Mouse (Mus musculus) MEL (cell line): ENCODE results near the gene D6Ertd527e. TPM values are rescaled to one million over a fixed set of nuclear protein-coding genes. Genes with fewer than 3 reads are reported as not detected.

Source experiments
- DNase-seq: peaks from one replicate; pipeline ENCODE4 v3.0.0; 2011; ENCODE audit warnings: low read depth, low spot score
- H3K27ac ChIP-seq: 2 replicates; pipeline ENCODE4 v1.5.1; 2012; ENCODE audit warnings: low read depth, mild to moderate bottlenecking, control low read depth, low read length, moderate library complexity; ENCODE audit not compliant: control insufficient read depth
- H3K27me3 ChIP-seq, 2 experiments: fragments of 150-350 bp in 1 of 2; sonication (generic) in 1 of 2; 2 replicates each; pipeline ENCODE4 v1.6.1; 2012; ENCODE audit warnings: low read length in 2 of 2, mild to moderate bottlenecking in 2 of 2, improper control_type of control experiment in 1 of 2, moderate library complexity in 1 of 2; ENCODE audit not compliant: insufficient read depth in 2 of 2, control insufficient read depth in 1 of 2
- H3K36me3 ChIP-seq, 2 experiments: 2 replicates each; pipeline ENCODE4 v1.6.1; 2012 to 2014; ENCODE audit warnings: low read length in 2 of 2, improper control_type of control experiment in 1 of 2, inconsistent platforms in 1 of 2, mild to moderate bottlenecking in 1 of 2; ENCODE audit not compliant: insufficient read depth in 2 of 2, control insufficient read depth in 1 of 2
- H3K4me1 ChIP-seq, 2 experiments: fragments of 150-350 bp in 1 of 2; sonication (generic) in 1 of 2; 2 replicates each; pipeline ENCODE4 v1.6.1; 2012; ENCODE audit warnings: low read length in 2 of 2, improper control_type of control experiment in 1 of 2, mild to moderate bottlenecking in 1 of 2; ENCODE audit not compliant: insufficient read depth in 2 of 2, control insufficient read depth in 1 of 2
- H3K4me3 ChIP-seq, 2 experiments: fragments of 150-350 bp in 1 of 2; sonication (generic) in 1 of 2; 2 replicates each; pipeline ENCODE4 v1.5.1; 2012; ENCODE audit warnings: low read depth in 2 of 2, low read length in 2 of 2, mild to moderate bottlenecking in 2 of 2, moderate library complexity in 2 of 2, control low read depth in 1 of 2, improper control_type of control experiment in 1 of 2; ENCODE audit not compliant: control insufficient read depth in 1 of 2, insufficient read depth in 1 of 2
- H3K79me2 ChIP-seq: 2 replicates; pipeline ENCODE4 v1.6.1; 2012; ENCODE audit warnings: mild to moderate bottlenecking, low read length, moderate library complexity; ENCODE audit not compliant: control insufficient read depth, poor library complexity, insufficient read depth
- H3K9ac ChIP-seq: 2 replicates; pipeline ENCODE4 v1.6.1; 2012; ENCODE audit warnings: low read depth, mild to moderate bottlenecking, control low read depth, low read length, moderate library complexity; ENCODE audit not compliant: control insufficient read depth, poor library complexity, severe bottlenecking
- H3K9me3 ChIP-seq: fragments of 150-350 bp; sonication (generic); replicated peaks from 2 replicates; pipeline ENCODE4 v1.6.1; 2012; ENCODE audit warnings: mild to moderate bottlenecking, low read length, improper control_type of control experiment, moderate library complexity; ENCODE audit not compliant: insufficient read depth
- BHLHE40 ChIP-seq: IDR thresholded peaks from 2 replicates; pipeline ENCODE4 v1.6.1; 2012; ENCODE audit warnings: low read depth, mild to moderate bottlenecking, inconsistent platforms, low read length, improper control_type of control experiment, borderline replicate concordance
- CHD1 ChIP-seq: IDR thresholded peaks from 2 replicates; pipeline ENCODE4 v1.6.1; 2012; ENCODE audit warnings: low read depth, mild to moderate bottlenecking, inconsistent platforms, low read length, improper control_type of control experiment
- CTCF ChIP-seq, 3 experiments: IDR thresholded peaks in 2 of 3; conservative IDR thresholded peaks in 1 of 3; 2 replicates each; pipeline ENCODE4 v1.5.1; 2011 to 2012; ENCODE audit warnings: low read length in 3 of 3, low read depth in 2 of 3, mild to moderate bottlenecking in 2 of 3, improper control_type of control experiment in 1 of 3, inconsistent platforms in 1 of 3, mixed read lengths in 1 of 3, moderate library complexity in 1 of 3; ENCODE audit not compliant: control insufficient read depth in 1 of 3, insufficient read depth in 1 of 3, poor library complexity in 1 of 3, severe bottlenecking in 1 of 3
- GATA1 ChIP-seq: IDR thresholded peaks from 2 replicates; pipeline ENCODE4 v1.6.1; 2011; ENCODE audit warnings: low read depth, low read length, improper control_type of control experiment
- MAZ ChIP-seq: IDR thresholded peaks from 2 replicates; pipeline ENCODE4 v1.6.1; 2012; ENCODE audit warnings: low read depth, mild to moderate bottlenecking, inconsistent platforms, low read length, improper control_type of control experiment
- MYB ChIP-seq: IDR thresholded peaks from 2 replicates; pipeline ENCODE4 v1.6.1; 2011; ENCODE audit warnings: mild to moderate bottlenecking, low read depth, low read length, improper control_type of control experiment
- NRF1 ChIP-seq: IDR thresholded peaks from 2 replicates; pipeline ENCODE4 v1.6.1; 2014; ENCODE audit warnings: low read depth, mild to moderate bottlenecking, inconsistent platforms, low read length, improper control_type of control experiment, moderate library complexity; ENCODE audit not compliant: poor library complexity, insufficient read depth, severe bottlenecking
- RAD21 ChIP-seq: IDR thresholded peaks from 2 replicates; pipeline ENCODE4 v1.6.1; 2011; ENCODE audit warnings: mild to moderate bottlenecking, low read depth, low read length, improper control_type of control experiment
- SMC3 ChIP-seq: IDR thresholded peaks from 2 replicates; pipeline ENCODE4 v1.6.1; 2011; ENCODE audit warnings: low read depth, low read length, improper control_type of control experiment
- UBTF ChIP-seq: IDR thresholded peaks from 2 replicates; pipeline ENCODE4 v1.6.1; 2012; ENCODE audit warnings: low read depth, mild to moderate bottlenecking, inconsistent platforms, low read length, improper control_type of control experiment, moderate library complexity, borderline replicate concordance; ENCODE audit not compliant: insufficient read depth
- ZC3H11A ChIP-seq: IDR thresholded peaks from 2 replicates; pipeline ENCODE4 v1.6.1; 2012; ENCODE audit warnings: low read depth, mild to moderate bottlenecking, inconsistent platforms, low read length, improper control_type of control experiment
- ZKSCAN1 ChIP-seq: IDR thresholded peaks from 2 replicates; pipeline ENCODE4 v1.6.1; 2012; ENCODE audit warnings: low read depth, mild to moderate bottlenecking, inconsistent platforms, low read length, improper control_type of control experiment, moderate library complexity
- ZNF384 ChIP-seq: IDR thresholded peaks from 2 replicates; pipeline ENCODE4 v1.6.1; 2012; ENCODE audit warnings: low read depth, mild to moderate bottlenecking, inconsistent platforms, low read length, improper control_type of control experiment
- polyA plus RNA-seq, 2 experiments: library from polyadenylated mRNA; stranded (reverse) in 1 of 2; unstranded in 1 of 2; fragments of >175 nt in 1 of 2; fragments of >200 nt in 1 of 2; gene quantifications; 2 replicates each; pipeline versions ENCODE4 v1.2.1 to v1.2.4; 2012; ENCODE audit warnings: low replicate concordance in 2 of 2, low read depth in 1 of 2; ENCODE audit not compliant: insufficient read length in 2 of 2, insufficient read depth in 1 of 2, missing spikeins in 1 of 2
- total RNA-seq: library from RNA; depleted of rRNA; stranded (reverse); fragments of 300-350 nt; gene quantifications from 2 replicates; pipeline ENCODE4 v1.2.3, GENCODE M21; 2012

The D6Ertd527e gene
- total and polyA plus RNA-seq, 3 experiments = 0.06 TPM; not detected in 2

- no peak for TF ChIP-seq MYB
- no peak for TF ChIP-seq BHLHE40
- TF ChIP-seq, all 39 proteins: peak for 0
Measured at GRCm38 (mm10) chr6:87100297-87101020, 4.1 kb upstream of the D6Ertd527e start (continued).

GRCm38 (mm10) chr6:87101281-87101954 is 3.1 kb upstream of the D6Ertd527e start:
- no peaks in the 10 kb centered on the region for H3K9me3 ChIP-seq
- peaks cover 0 to 3% of the 10 kb centered on the region in 2 experiments; a peak in 2 of 4 replicates for H3K36me3 ChIP-seq
- peak; percentile 74 to 97 (median 83) for TF ChIP-seq CTCF (IDR thresholded peaks at IDR 0.05 in 2 of 3, conservative IDR thresholded peaks at IDR 0.05 in 1 of 3; ENCODE audit: control insufficient read depth in 1 of 3, insufficient read depth in 1 of 3, low read depth in 2 of 3, low read length in 3 of 3, poor library complexity in 1 of 3, severe bottlenecking in 1 of 3)
- TF ChIP-seq MYB = no peak
- TF ChIP-seq NRF1 = no peak
- TF ChIP-seq CHD1 = no peak
- TF ChIP-seq GATA1 = no peak
- TF ChIP-seq ZC3H11A = peak; percentile 64
- peak; percentile 81 for TF ChIP-seq RAD21
- peak; percentile 87 for TF ChIP-seq SMC3
- peak; percentile 50; the same call in 1 of the 2 replicates for TF ChIP-seq ZNF384
- H3K27me3 ChIP-seq = peaks cover 0 to 3% of the 10 kb centered on the region in 2 experiments; a peak in 3 of 4 replicates
- H3K9ac ChIP-seq = no peak overlapping the region
- no peaks in the 10 kb centered on the region; the same call in 1 of the 2 replicates for H3K79me2 ChIP-seq
- no peak overlapping the region for H3K27ac ChIP-seq
- H3K4me3 ChIP-seq = peak overlapping the region in 1 of 2 experiments; percentile 18; a peak in 2 of 4 replicates
- peak; percentile 87 for DNase-seq
- H3K4me1 ChIP-seq = no peaks in the 10 kb centered on the region

GRCm38 (mm10) chr6:87101955-87102353 is 2.6 kb upstream of the D6Ertd527e start:
- no peaks in the 10 kb centered on the region for H3K36me3 ChIP-seq
- TF ChIP-seq ZKSCAN1 (no peak), MAZ (peak; percentile 48; the same call in 1 of the 2 replicates), UBTF (no peak)
- no peak for DNase-seq
- no peak overlapping the region for H3K4me3 ChIP-seq
- H3K9me3 ChIP-seq = no peaks in the 10 kb centered on the region
- no peak overlapping the region for H3K9ac ChIP-seq
- H3K27ac ChIP-seq = no peak overlapping the region
- peaks cover 0 to 3% of the 10 kb centered on the region in 2 experiments; a peak in 3 of 4 replicates for H3K27me3 ChIP-seq
- no peaks in the 10 kb centered on the region; the same call in 1 of the 2 replicates for H3K79me2 ChIP-seq
- no peaks in the 10 kb centered on the region for H3K4me1 ChIP-seq
